Mouse (Mus musculus) heart, embryonic 11.5 days (tissue): ENCODE measurements at regions not wholly inside any gene's neighbourhood (a gene's known extent, or its start where the extent isn't known, plus 50 kb on each side); places are given as distances from the start of the nearest gene placed in this dataset.

Experiments used
- ATAC-seq: fragments of 200-750 bp; cut with Nextera tagmentation; replicated peaks from 2 replicates; pipeline ENCODE4 v1.8.0; 2017; ENCODE audit warnings: moderate library complexity; ENCODE audit not compliant: insufficient number of reproducible peaks, low FRiP score, low TSS enrichment
- H3K27ac ChIP-seq: fragments of 300-500 bp; sonication (generic); 2 replicates; pipeline ENCODE4 v1.5.1; 2014; ENCODE audit warnings: mild to moderate bottlenecking, low read depth, low read length
- H3K27me3 ChIP-seq: fragments of 300-500 bp; sonication (generic); 2 replicates; pipeline ENCODE4 v1.6.1; 2014; ENCODE audit warnings: mild to moderate bottlenecking, low read length, mixed read lengths; ENCODE audit not compliant: control insufficient read depth, insufficient read depth
- H3K36me3 ChIP-seq: fragments of 300-500 bp; sonication (generic); 2 replicates; pipeline ENCODE4 v1.6.1; 2014; ENCODE audit warnings: mild to moderate bottlenecking, low read length, moderate library complexity, mixed read lengths; ENCODE audit not compliant: control insufficient read depth, insufficient read depth
- H3K4me1 ChIP-seq: fragments of 300-500 bp; sonication (generic); 2 replicates; pipeline ENCODE4 v1.6.1; 2014; ENCODE audit warnings: low read length; ENCODE audit not compliant: control insufficient read depth, insufficient read depth
- H3K4me2 ChIP-seq: fragments of 300-500 bp; sonication (generic); 2 replicates; pipeline ENCODE4 v1.6.1; 2014; ENCODE audit warnings: mild to moderate bottlenecking, moderate library complexity
- H3K4me3 ChIP-seq: fragments of 300-500 bp; sonication (generic); 2 replicates; pipeline ENCODE4 v1.5.1; 2014; ENCODE audit warnings: low read depth, low read length
- H3K9ac ChIP-seq: fragments of 300-500 bp; sonication (generic); 2 replicates; pipeline ENCODE4 v1.6.1; 2014; ENCODE audit warnings: mild to moderate bottlenecking, low read depth, low read length, moderate library complexity
- H3K9me3 ChIP-seq: fragments of 300-500 bp; sonication (generic); replicated peaks from 2 replicates; pipeline ENCODE4 v1.6.1; 2016; ENCODE audit warnings: low read length; ENCODE audit not compliant: control insufficient read depth
- whole genome bisulfite sequencing: fragments of 180-500 bp; shearing (Covaris S2); extraction: QIAGEN DNeasy Blood & Tissue Kit; methylation state at CpG from one replicate; pipeline ENCODE4 v1.1.7; 2014; ENCODE audit not compliant: insufficient replicate concordance; 5-methylcytosine and 5-hydroxymethylcytosine counted together

GRCm38 (mm10) chr1:40907813-40908212 lies 102.4 kb downstream of the Tmem182 start:
- ATAC-seq = no peak
- H3K27ac ChIP-seq = no peak overlapping the region
- no peak overlapping the region for H3K4me2 ChIP-seq
- no peaks in the 10 kb centered on the region for H3K27me3 ChIP-seq
- no peaks in the 10 kb centered on the region for H3K9me3 ChIP-seq
- no peaks in the 10 kb centered on the region for H3K36me3 ChIP-seq
- no peak overlapping the region for H3K9ac ChIP-seq
- no peaks in the 10 kb centered on the region for H3K4me1 ChIP-seq
- H3K4me3 ChIP-seq = no peak overlapping the region

GRCm38 (mm10) chr1:40913591-40913990 lies 108.2 kb downstream of the Tmem182 start:
- no peak for ATAC-seq
- 66% methylated on average over 3 of the region's 3 CpGs for WGBS
- H3K9me3 ChIP-seq = no peaks in the 10 kb centered on the region
- no peak overlapping the region for H3K4me2 ChIP-seq
- H3K4me1 ChIP-seq = no peaks in the 10 kb centered on the region
- H3K4me3 ChIP-seq = no peak overlapping the region
- H3K27ac ChIP-seq = no peak overlapping the region
- H3K9ac ChIP-seq = no peak overlapping the region
- H3K27me3 ChIP-seq = no peaks in the 10 kb centered on the region
- H3K36me3 ChIP-seq = no peaks in the 10 kb centered on the region

GRCm38 (mm10) chr1:40924271-40924670 lies 118.9 kb downstream of the Tmem182 start:
- H3K27ac ChIP-seq = no peak overlapping the region
- no peak overlapping the region for H3K9ac ChIP-seq
- no peak overlapping the region for H3K4me3 ChIP-seq
- H3K27me3 ChIP-seq = no peaks in the 10 kb centered on the region
- ATAC-seq = no peak
- no peaks in the 10 kb centered on the region for H3K9me3 ChIP-seq
- H3K4me2 ChIP-seq = no peak overlapping the region
- WGBS = 76% methylated on average over 3 of the region's 3 CpGs
- H3K36me3 ChIP-seq = no peaks in the 10 kb centered on the region
- H3K4me1 ChIP-seq = no peaks in the 10 kb centered on the region

DNA sequence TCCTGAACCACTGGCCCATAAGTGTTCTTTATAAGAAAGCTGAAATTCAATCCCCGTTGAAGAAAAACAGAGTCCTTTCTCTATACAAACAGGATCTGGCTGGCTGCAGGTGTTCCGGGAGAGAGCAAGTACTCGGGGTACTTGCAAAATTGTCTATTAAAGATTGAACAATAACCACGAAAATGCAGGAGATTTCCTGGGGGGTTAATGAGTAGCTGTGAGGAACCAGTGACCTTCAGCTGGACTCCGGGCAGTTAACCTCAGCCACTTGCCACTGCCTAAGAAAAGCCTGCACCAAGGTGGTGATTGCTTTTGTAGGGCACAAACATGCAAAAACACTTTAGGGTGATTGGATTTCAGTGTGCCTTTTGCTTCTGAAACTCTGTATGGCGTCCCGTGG lies 119.4 kb downstream of the Tmem182 start:
- H3K9me3 ChIP-seq = no peaks in the 10 kb centered on the region
- no peak overlapping the region for H3K27ac ChIP-seq
- 79% methylated on average over 7 of the region's 7 CpGs for WGBS
- no peaks in the 10 kb centered on the region for H3K27me3 ChIP-seq
- no peaks in the 10 kb centered on the region for H3K36me3 ChIP-seq
- no peak overlapping the region for H3K9ac ChIP-seq
- ATAC-seq = no peak
- no peak overlapping the region for H3K4me3 ChIP-seq
- H3K4me1 ChIP-seq = no peaks in the 10 kb centered on the region
- H3K4me2 ChIP-seq = no peak overlapping the region

- 77% methylated on average over 5 of the region's 5 CpGs for WGBS
- Histone ChIP-seq H3K4me3 (no peak overlapping the region), H3K4me2 (no peak overlapping the region), H3K27ac (no peak overlapping the region), H3K36me3 (no peaks in the 10 kb centered on the region), H3K4me1 (no peaks in the 10 kb centered on the region), H3K9me3 (no peaks in the 10 kb centered on the region), H3K9ac (no peak overlapping the region), H3K27me3 (no peaks in the 10 kb centered on the region)
- ATAC-seq = no peak
Observed at GRCm38 (mm10) chr1:40931374-40931773, 126.0 kb downstream of the Tmem182 start.

DNA sequence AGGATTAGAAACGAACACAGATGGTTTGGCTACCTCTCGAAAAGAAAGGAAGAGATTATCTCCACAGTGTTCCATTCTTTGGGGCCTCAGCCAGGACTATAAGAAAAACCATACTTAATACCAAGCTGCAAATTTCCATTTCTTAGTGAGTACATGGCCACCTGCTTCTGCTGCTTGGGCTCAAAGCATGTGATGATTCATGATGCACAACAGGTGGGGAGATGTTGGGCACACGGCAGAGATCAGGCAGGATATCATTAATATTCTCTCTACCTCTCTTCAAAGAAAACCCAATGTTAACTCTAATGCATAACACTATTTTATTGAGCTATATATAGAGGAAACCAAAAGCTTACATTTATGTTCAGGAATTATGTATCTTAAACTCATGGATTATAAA lies 131.3 kb downstream of the Tmem182 start:
- Histone ChIP-seq H3K27me3 (no peaks in the 10 kb centered on the region), H3K4me2 (no peak overlapping the region), H3K4me1 (no peaks in the 10 kb centered on the region), H3K36me3 (no peaks in the 10 kb centered on the region), H3K4me3 (no peak overlapping the region), H3K27ac (no peak overlapping the region), H3K9me3 (no peaks in the 10 kb centered on the region), H3K9ac (no peak overlapping the region)
- WGBS = 73% methylated on average over 3 of the region's 3 CpGs
- no peak for ATAC-seq

DNA sequence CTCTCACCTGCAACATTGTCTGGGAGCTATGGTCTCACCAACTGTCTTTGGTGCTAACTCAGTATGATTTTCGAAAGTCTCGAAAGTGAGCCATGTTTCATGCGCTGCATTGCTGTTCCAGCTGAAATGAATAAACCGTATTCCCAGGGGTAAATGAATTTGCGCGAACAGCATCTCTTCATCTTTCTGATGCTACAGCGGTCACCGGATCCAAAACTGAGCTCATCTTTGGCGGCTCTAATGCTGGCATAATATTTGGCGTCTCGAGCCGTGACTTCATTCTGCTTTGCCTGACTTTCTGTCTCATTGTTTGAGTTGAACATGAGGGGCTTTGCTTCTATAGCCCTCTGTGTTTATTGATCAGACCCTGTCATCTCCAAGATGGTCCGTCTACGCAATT lies 137.3 kb downstream of the Tmem182 start:
- no peak overlapping the region for H3K4me3 ChIP-seq
- no peak overlapping the region for H3K27ac ChIP-seq
- no peak overlapping the region for H3K9ac ChIP-seq
- 94% methylated on average over 14 of the region's 14 CpGs for WGBS
- no peaks in the 10 kb centered on the region for H3K4me1 ChIP-seq
- no peaks in the 10 kb centered on the region for H3K36me3 ChIP-seq
- no peaks in the 10 kb centered on the region for H3K27me3 ChIP-seq
- ATAC-seq = no peak
- H3K9me3 ChIP-seq = no peaks in the 10 kb centered on the region
- H3K4me2 ChIP-seq = no peak overlapping the region

GRCm38 (mm10) chr1:40943165-40943564 lies 137.8 kb downstream of the Tmem182 start:
- Histone ChIP-seq H3K4me3 (no peak overlapping the region), H3K27me3 (no peaks in the 10 kb centered on the region)
- WGBS = 69% methylated on average over 7 of the region's 7 CpGs

GRCm38 (mm10) chr1:40950641-40951040 lies 145.2 kb downstream of the Tmem182 start:
- no peaks in the 10 kb centered on the region for H3K27me3 ChIP-seq
- ATAC-seq = no peak
- no peak overlapping the region for H3K4me2 ChIP-seq
- WGBS = 66% methylated on average over 5 of the region's 5 CpGs
- no peak overlapping the region for H3K9ac ChIP-seq
- no peaks in the 10 kb centered on the region for H3K4me1 ChIP-seq
- no peak overlapping the region for H3K27ac ChIP-seq
- H3K4me3 ChIP-seq = no peak overlapping the region
- no peaks in the 10 kb centered on the region for H3K36me3 ChIP-seq
- no peaks in the 10 kb centered on the region for H3K9me3 ChIP-seq

More at GRCm38 (mm10) chr1:40943165-40943564, 137.8 kb downstream of the Tmem182 start:
- Histone ChIP-seq H3K4me1 (no peaks in the 10 kb centered on the region), H3K9me3 (no peaks in the 10 kb centered on the region), H3K36me3 (no peaks in the 10 kb centered on the region), H3K9ac (no peak overlapping the region), H3K4me2 (no peak overlapping the region), H3K27ac (no peak overlapping the region)
- no peak for ATAC-seq
